Mouse (Mus musculus) MEL (cell line): ENCODE results near the gene Sept5. TPM values are rescaled to one million over a fixed set of nuclear protein-coding genes. Genes with fewer than 3 reads are reported as not detected.

Experiments used
- DNase-seq: peaks from one replicate; pipeline ENCODE4 v3.0.0; 2011; ENCODE audit warnings: low read depth, low spot score
- H3K27ac ChIP-seq: 2 replicates; pipeline ENCODE4 v1.5.1; 2012; ENCODE audit warnings: low read depth, mild to moderate bottlenecking, control low read depth, low read length, moderate library complexity; ENCODE audit not compliant: control insufficient read depth
- H3K27me3 ChIP-seq, 2 experiments: fragments of 150-350 bp in 1 of 2; sonication (generic) in 1 of 2; 2 replicates each; pipeline ENCODE4 v1.6.1; 2012; ENCODE audit warnings: low read length in 2 of 2, mild to moderate bottlenecking in 2 of 2, improper control_type of control experiment in 1 of 2, moderate library complexity in 1 of 2; ENCODE audit not compliant: insufficient read depth in 2 of 2, control insufficient read depth in 1 of 2
- H3K36me3 ChIP-seq, 2 experiments: 2 replicates each; pipeline ENCODE4 v1.6.1; 2012 to 2014; ENCODE audit warnings: low read length in 2 of 2, improper control_type of control experiment in 1 of 2, inconsistent platforms in 1 of 2, mild to moderate bottlenecking in 1 of 2; ENCODE audit not compliant: insufficient read depth in 2 of 2, control insufficient read depth in 1 of 2
- H3K4me1 ChIP-seq, 2 experiments: fragments of 150-350 bp in 1 of 2; sonication (generic) in 1 of 2; 2 replicates each; pipeline ENCODE4 v1.6.1; 2012; ENCODE audit warnings: low read length in 2 of 2, improper control_type of control experiment in 1 of 2, mild to moderate bottlenecking in 1 of 2; ENCODE audit not compliant: insufficient read depth in 2 of 2, control insufficient read depth in 1 of 2
- H3K4me3 ChIP-seq, 2 experiments: fragments of 150-350 bp in 1 of 2; sonication (generic) in 1 of 2; 2 replicates each; pipeline ENCODE4 v1.5.1; 2012; ENCODE audit warnings: low read depth in 2 of 2, low read length in 2 of 2, mild to moderate bottlenecking in 2 of 2, moderate library complexity in 2 of 2, control low read depth in 1 of 2, improper control_type of control experiment in 1 of 2; ENCODE audit not compliant: control insufficient read depth in 1 of 2, insufficient read depth in 1 of 2
- H3K79me2 ChIP-seq: 2 replicates; pipeline ENCODE4 v1.6.1; 2012; ENCODE audit warnings: mild to moderate bottlenecking, low read length, moderate library complexity; ENCODE audit not compliant: control insufficient read depth, poor library complexity, insufficient read depth
- H3K9ac ChIP-seq: 2 replicates; pipeline ENCODE4 v1.6.1; 2012; ENCODE audit warnings: low read depth, mild to moderate bottlenecking, control low read depth, low read length, moderate library complexity; ENCODE audit not compliant: control insufficient read depth, poor library complexity, severe bottlenecking
- H3K9me3 ChIP-seq: fragments of 150-350 bp; sonication (generic); replicated peaks from 2 replicates; pipeline ENCODE4 v1.6.1; 2012; ENCODE audit warnings: mild to moderate bottlenecking, low read length, improper control_type of control experiment, moderate library complexity; ENCODE audit not compliant: insufficient read depth
- CHD1 ChIP-seq: IDR thresholded peaks from 2 replicates; pipeline ENCODE4 v1.6.1; 2012; ENCODE audit warnings: low read depth, mild to moderate bottlenecking, inconsistent platforms, low read length, improper control_type of control experiment
- CTCF ChIP-seq, 3 experiments: IDR thresholded peaks in 2 of 3; conservative IDR thresholded peaks in 1 of 3; 2 replicates each; pipeline ENCODE4 v1.5.1; 2011 to 2012; ENCODE audit warnings: low read length in 3 of 3, low read depth in 2 of 3, mild to moderate bottlenecking in 2 of 3, improper control_type of control experiment in 1 of 3, inconsistent platforms in 1 of 3, mixed read lengths in 1 of 3, moderate library complexity in 1 of 3; ENCODE audit not compliant: control insufficient read depth in 1 of 3, insufficient read depth in 1 of 3, poor library complexity in 1 of 3, severe bottlenecking in 1 of 3
- E2F4 ChIP-seq: IDR thresholded peaks from 2 replicates; pipeline ENCODE4 v1.6.1; 2011; ENCODE audit warnings: low read depth, low read length, improper control_type of control experiment, borderline replicate concordance
- ELF1 ChIP-seq: IDR thresholded peaks from 2 replicates; pipeline ENCODE4 v1.6.1; 2014; ENCODE audit warnings: low read depth, mild to moderate bottlenecking, inconsistent platforms, low read length, improper control_type of control experiment, moderate library complexity
- GABPA ChIP-seq: IDR thresholded peaks from 2 replicates; pipeline ENCODE4 v1.6.1; 2012; ENCODE audit warnings: low read depth, mild to moderate bottlenecking, inconsistent platforms, low read length, improper control_type of control experiment, moderate library complexity
- GATA1 ChIP-seq: IDR thresholded peaks from 2 replicates; pipeline ENCODE4 v1.6.1; 2011; ENCODE audit warnings: low read depth, low read length, improper control_type of control experiment
- HCFC1 ChIP-seq: IDR thresholded peaks from 2 replicates; pipeline ENCODE4 v1.6.1; 2012; ENCODE audit warnings: low read depth, mild to moderate bottlenecking, inconsistent platforms, low read length, improper control_type of control experiment, moderate library complexity
- JUND ChIP-seq: IDR thresholded peaks from 2 replicates; pipeline ENCODE4 v1.6.1; 2011; ENCODE audit warnings: low read depth, mild to moderate bottlenecking, improper control_type of control experiment, low read length
- KAT2A ChIP-seq: conservative IDR thresholded peaks from 2 replicates; pipeline ENCODE4 v1.6.1; 2012; ENCODE audit warnings: low read depth, low read length, improper control_type of control experiment, inconsistent platforms
- MAFK ChIP-seq: IDR thresholded peaks from 2 replicates; pipeline ENCODE4 v1.6.1; 2011; ENCODE audit warnings: low read depth, mild to moderate bottlenecking, low read length, improper control_type of control experiment, borderline replicate concordance
- MXI1 ChIP-seq: IDR thresholded peaks from 2 replicates; pipeline ENCODE4 v1.6.1; 2011; ENCODE audit warnings: mild to moderate bottlenecking, low read depth, low read length, improper control_type of control experiment
- MYB ChIP-seq: IDR thresholded peaks from 2 replicates; pipeline ENCODE4 v1.6.1; 2011; ENCODE audit warnings: mild to moderate bottlenecking, low read depth, low read length, improper control_type of control experiment
- MYC ChIP-seq: IDR thresholded peaks from 2 replicates; pipeline ENCODE4 v1.6.1; 2011; ENCODE audit warnings: low read depth, mild to moderate bottlenecking, low read length, improper control_type of control experiment, moderate library complexity
- NRF1 ChIP-seq: IDR thresholded peaks from 2 replicates; pipeline ENCODE4 v1.6.1; 2014; ENCODE audit warnings: low read depth, mild to moderate bottlenecking, inconsistent platforms, low read length, improper control_type of control experiment, moderate library complexity; ENCODE audit not compliant: poor library complexity, insufficient read depth, severe bottlenecking
- POLR2A ChIP-seq, 2 experiments: IDR thresholded peaks; 2 replicates each; pipeline ENCODE4 v1.6.1; 2011 to 2012; ENCODE audit warnings: low read length in 2 of 2, mild to moderate bottlenecking in 2 of 2, control low read depth in 1 of 2, improper control_type of control experiment in 1 of 2, low read depth in 1 of 2, moderate library complexity in 1 of 2; ENCODE audit not compliant: control insufficient read depth in 1 of 2, insufficient read depth in 1 of 2, poor library complexity in 1 of 2
- POLR2AphosphoS2 ChIP-seq: IDR thresholded peaks from 2 replicates; pipeline ENCODE4 v1.6.1; 2011; ENCODE audit warnings: low read length, improper control_type of control experiment
- RAD21 ChIP-seq: IDR thresholded peaks from 2 replicates; pipeline ENCODE4 v1.6.1; 2011; ENCODE audit warnings: mild to moderate bottlenecking, low read depth, low read length, improper control_type of control experiment
- RCOR1 ChIP-seq: IDR thresholded peaks from 2 replicates; pipeline ENCODE4 v1.6.1; 2012; ENCODE audit warnings: low read depth, mild to moderate bottlenecking, inconsistent platforms, low read length, improper control_type of control experiment
- SMC3 ChIP-seq: IDR thresholded peaks from 2 replicates; pipeline ENCODE4 v1.6.1; 2011; ENCODE audit warnings: low read depth, low read length, improper control_type of control experiment
- TAL1 ChIP-seq: IDR thresholded peaks from 2 replicates; pipeline ENCODE4 v1.6.1; 2012; ENCODE audit warnings: mild to moderate bottlenecking, inconsistent platforms, low read length, moderate library complexity, mixed read lengths
- UBTF ChIP-seq: IDR thresholded peaks from 2 replicates; pipeline ENCODE4 v1.6.1; 2012; ENCODE audit warnings: low read depth, mild to moderate bottlenecking, inconsistent platforms, low read length, improper control_type of control experiment, moderate library complexity, borderline replicate concordance; ENCODE audit not compliant: insufficient read depth
- USF1 ChIP-seq: IDR thresholded peaks from 2 replicates; pipeline ENCODE4 v1.6.1; 2014; ENCODE audit warnings: low read depth, mild to moderate bottlenecking, inconsistent platforms, low read length, improper control_type of control experiment, moderate library complexity
- USF2 ChIP-seq, 2 experiments: IDR thresholded peaks; 2 replicates each; pipeline ENCODE4 v1.6.1; 2011 to 2012; ENCODE audit warnings: improper control_type of control experiment in 2 of 2, low read length in 2 of 2, borderline replicate concordance in 1 of 2, inconsistent platforms in 1 of 2, low read depth in 1 of 2, mild to moderate bottlenecking in 1 of 2; ENCODE audit not compliant: insufficient read depth in 1 of 2
- ZC3H11A ChIP-seq: IDR thresholded peaks from 2 replicates; pipeline ENCODE4 v1.6.1; 2012; ENCODE audit warnings: low read depth, mild to moderate bottlenecking, inconsistent platforms, low read length, improper control_type of control experiment
- ZNF384 ChIP-seq: IDR thresholded peaks from 2 replicates; pipeline ENCODE4 v1.6.1; 2012; ENCODE audit warnings: low read depth, mild to moderate bottlenecking, inconsistent platforms, low read length, improper control_type of control experiment
- polyA plus RNA-seq, 2 experiments: library from polyadenylated mRNA; stranded (reverse) in 1 of 2; unstranded in 1 of 2; fragments of >175 nt in 1 of 2; fragments of >200 nt in 1 of 2; gene quantifications; 2 replicates each; pipeline versions ENCODE4 v1.2.1 to v1.2.4; 2012; ENCODE audit warnings: low replicate concordance in 2 of 2, low read depth in 1 of 2; ENCODE audit not compliant: insufficient read length in 2 of 2, insufficient read depth in 1 of 2, missing spikeins in 1 of 2
- total RNA-seq: library from RNA; depleted of rRNA; stranded (reverse); fragments of 300-350 nt; gene quantifications from 2 replicates; pipeline ENCODE4 v1.2.3, GENCODE M21; 2012

Sept5 gene
- total and polyA plus RNA-seq, 3 experiments, result 7.4 to 29.3 TPM; not detected in 1

- Histone ChIP-seq H3K9me3 (no peaks in the 10 kb centered on the region), H3K27me3 (0 out of 4 replicates have a peak, but pooled peaks cover 0 to 1% of the 10 kb centered on the region in 2 experiments), H3K9ac (peak overlapping the region; percentile 70), H3K36me3 (peaks cover 0 to 7% of the 10 kb centered on the region in 2 experiments; a peak in 2 of 4 replicates), H3K79me2 (peaks cover 1% of the 10 kb centered on the region; the same call in 1 of the 2 replicates), H3K4me3 (peak overlapping the region; percentile 56 to 98), H3K27ac (no peak overlapping the region), H3K4me1 (peaks cover 4 to 20% of the 10 kb centered on the region in 2 experiments)
- DNase-seq, result peak; percentile 31
- TF ChIP-seq E2F4 (no peak), MXI1 (no peak), ZNF384 (no peak), MAFK (no peak), CTCF (IDR thresholded peaks at IDR 0.05 in 2 of 3, conservative IDR thresholded peaks at IDR 0.05 in 1 of 3; ENCODE audit: control insufficient read depth in 1 of 3, insufficient read depth in 1 of 3, low read depth in 2 of 3, low read length in 3 of 3, poor library complexity in 1 of 3, severe bottlenecking in 1 of 3) (no peak), HCFC1 (no peak), USF1 (no peak), CHD1 (no peak), USF2 (IDR thresholded peaks at IDR 0.05; ENCODE audit: borderline replicate concordance in 1 of 2, insufficient read depth in 1 of 2, low read depth in 1 of 2, low read length in 2 of 2) (no peak), ELF1 (no peak), ZC3H11A (no peak), POLR2A (IDR thresholded peaks at IDR 0.05; ENCODE audit: control insufficient read depth in 1 of 2, insufficient read depth in 1 of 2, low read depth in 1 of 2, low read length in 2 of 2, poor library complexity in 1 of 2) (no peak), SMC3 (no peak), RCOR1 (no peak), KAT2A (no peak), RAD21 (no peak), JUND (no peak), GABPA (no peak)
Measured at GRCm38 (mm10) chr16:18628948-18629340, 810 bp downstream of the Sept5 start.

GRCm38 (mm10) chr16:18628206-18628947, 1.4 kb downstream of the Sept5 start:
- DNase-seq, result no peak
- Histone ChIP-seq H3K4me3 (no peak overlapping the region), H3K27ac (no peak overlapping the region), H3K79me2 (peaks cover 1% of the 10 kb centered on the region; the same call in 1 of the 2 replicates), H3K9ac (peak overlapping the region; percentile 2; the same call in 1 of the 2 replicates), H3K36me3 (peaks cover 0 to 7% of the 10 kb centered on the region in 2 experiments; a peak in 2 of 4 replicates), H3K27me3 (0 out of 4 replicates have a peak, but pooled peaks cover 0 to 1% of the 10 kb centered on the region in 2 experiments), H3K4me1 (peaks cover 4 to 20% of the 10 kb centered on the region in 2 experiments), H3K9me3 (no peaks in the 10 kb centered on the region)
- no peak for TF ChIP-seq JUND
- no peak for TF ChIP-seq POLR2AphosphoS2
- TF ChIP-seq ZC3H11A, result no peak
- TF ChIP-seq HCFC1, result no peak
- TF ChIP-seq GABPA, result no peak
- TF ChIP-seq MYC, result no peak
- TF ChIP-seq CHD1, result no peak
- TF ChIP-seq MYB, result no peak
- no peak for TF ChIP-seq GATA1
- TF ChIP-seq POLR2A (IDR thresholded peaks at IDR 0.05; ENCODE audit: control insufficient read depth in 1 of 2, insufficient read depth in 1 of 2, low read depth in 1 of 2, low read length in 2 of 2, poor library complexity in 1 of 2), result no peak
- TF ChIP-seq MAFK, result no peak
- TF ChIP-seq NRF1, result no peak
- no peak for TF ChIP-seq MXI1
- no peak for TF ChIP-seq UBTF
- TF ChIP-seq TAL1, result no peak
